Mouse (Mus musculus): ENCODE data around the gene Gm4869.
"Not testable (repeated sequence)": the region's sequence is repeated elsewhere in the genome, so short reads cannot be mapped to it uniquely, and the experiment has no call there.

Gm4869 gene

GRCm38 (mm10) chr5:140445345-140445744 is at the start of gene Gm4869:
TSS of gene Gm4869 (plus strand) at chr5:140445645.
- in situ Hi-C loops (cut with MboI; ENCODE audit: unreplicated experiment in 2 of 2), result no loop called here

DNA sequence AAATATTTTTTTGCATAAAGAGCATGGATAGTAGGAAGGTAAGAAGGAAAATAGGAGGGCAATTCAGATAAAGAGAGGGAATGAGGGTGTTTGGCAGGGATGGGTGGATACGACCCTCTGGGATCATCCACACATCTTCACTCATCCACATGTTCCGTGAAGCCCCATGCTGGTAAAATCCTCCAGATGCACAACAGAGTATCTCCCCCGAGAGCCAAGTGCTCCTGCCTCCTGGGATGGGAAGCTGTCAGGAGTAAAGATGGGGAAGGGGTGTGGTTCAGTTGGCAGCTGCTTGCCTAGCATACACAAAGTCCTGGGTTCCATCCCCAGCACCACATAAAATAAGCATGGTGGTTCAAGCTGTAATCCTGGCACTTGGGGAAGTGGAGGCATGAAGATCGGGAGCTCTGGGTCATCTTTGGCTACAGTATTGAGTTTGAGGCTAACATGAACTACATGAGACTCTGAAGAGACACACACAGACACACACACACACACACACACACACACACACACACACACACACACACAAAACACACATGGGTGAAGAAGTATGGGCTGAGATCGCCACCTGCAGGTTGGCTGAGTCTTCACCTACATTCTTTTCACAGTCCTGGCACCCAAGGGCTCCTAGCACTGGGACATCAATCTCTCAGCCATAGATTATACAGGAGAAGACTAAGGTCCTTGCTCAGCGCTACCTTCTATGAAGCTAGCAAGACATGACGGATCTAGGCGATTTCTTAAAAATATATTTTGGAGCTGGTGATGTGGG is 49.1 kb upstream of the Gm4869 start:
- in situ Hi-C loops (cut with MboI; ENCODE audit: unreplicated experiment in 2 of 2), result loop anchor here (5.0 to 10.0 kb wide), 6 partner anchors 59 to 562 kb away; no protein-coding TSS in a partner anchor

DNA sequence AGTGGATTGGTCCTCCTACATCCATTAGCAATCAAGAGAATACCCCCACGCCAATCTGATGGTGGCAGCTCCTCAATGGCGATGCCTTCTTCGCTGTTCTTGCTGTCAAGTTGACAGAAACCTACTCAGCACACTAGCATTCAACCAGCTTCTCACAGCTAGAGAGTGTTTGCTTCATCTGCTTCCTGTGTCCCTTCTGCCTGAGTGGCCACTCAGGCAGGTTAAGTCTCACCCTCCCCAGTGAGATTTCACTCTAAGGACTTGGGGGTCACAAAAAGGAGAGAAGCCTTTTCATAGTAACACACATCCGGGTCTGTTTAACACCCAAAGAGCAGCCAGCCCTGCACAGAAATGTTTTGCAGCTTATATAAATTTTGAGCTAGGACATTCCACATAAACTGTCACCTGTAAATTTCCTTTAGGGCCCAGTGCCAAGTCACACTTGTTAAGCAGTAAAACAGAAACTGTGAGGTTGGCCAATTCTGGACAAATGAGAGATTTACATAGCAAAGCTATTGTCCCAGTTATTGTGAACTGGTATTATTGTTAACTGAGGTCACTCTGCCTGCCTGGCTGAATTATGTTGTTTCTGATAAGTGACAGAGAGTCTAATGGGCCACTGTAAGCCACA is 42.7 kb upstream of the Gm4869 start:
- in situ Hi-C loops (cut with MboI; ENCODE audit: unreplicated experiment in 2 of 2), result no loop called here

- in situ Hi-C loops (cut with MboI; ENCODE audit: unreplicated experiment in 2 of 2), result no loop called here
Measured at GRCm38 (mm10) chr5:140405126-140405525, 40.3 kb upstream of the Gm4869 start.

DNA sequence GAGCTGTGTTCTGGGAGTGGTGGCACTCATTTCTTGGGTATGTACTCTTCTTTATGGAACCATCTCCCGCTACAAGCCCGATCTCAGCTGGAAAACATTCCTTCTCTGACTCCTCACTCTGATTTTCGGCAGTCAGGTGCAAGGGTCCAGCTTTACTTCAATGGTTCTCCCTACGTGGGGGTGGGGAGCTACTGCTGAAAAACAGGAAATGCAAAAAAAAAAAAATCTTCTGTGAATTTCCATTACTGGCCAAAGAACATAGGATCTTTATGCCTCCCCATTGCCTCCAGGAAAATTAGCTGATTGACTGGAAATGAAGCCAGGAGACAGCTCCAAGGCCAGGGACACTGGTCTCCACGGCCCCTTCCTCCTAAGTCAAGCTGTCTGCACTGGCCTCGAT is 38.8 kb upstream of the Gm4869 start:
- in situ Hi-C loops (cut with MboI; ENCODE audit: unreplicated experiment in 2 of 2), result no loop called here

DNA sequence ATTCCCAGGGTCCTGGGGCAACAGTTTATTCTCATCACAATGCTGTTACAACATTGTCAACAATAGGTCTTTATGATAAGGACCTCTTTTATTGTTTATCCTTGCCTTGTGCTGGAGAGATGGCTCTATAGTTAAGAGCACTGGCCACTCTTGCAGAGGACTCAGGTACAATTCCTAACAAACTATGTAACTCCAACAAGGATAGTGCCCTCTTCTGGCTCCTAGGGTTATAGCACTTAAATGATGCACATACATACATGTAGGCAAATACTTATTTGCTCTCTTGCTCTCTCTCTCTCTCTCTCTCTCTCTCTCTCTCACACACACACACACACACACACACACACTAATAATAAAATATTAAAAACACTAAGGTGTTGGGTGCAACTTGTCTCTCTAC is 36.6 kb upstream of the Gm4869 start:
- in situ Hi-C loops (cut with MboI; ENCODE audit: unreplicated experiment in 2 of 2), result no loop called here

DNA sequence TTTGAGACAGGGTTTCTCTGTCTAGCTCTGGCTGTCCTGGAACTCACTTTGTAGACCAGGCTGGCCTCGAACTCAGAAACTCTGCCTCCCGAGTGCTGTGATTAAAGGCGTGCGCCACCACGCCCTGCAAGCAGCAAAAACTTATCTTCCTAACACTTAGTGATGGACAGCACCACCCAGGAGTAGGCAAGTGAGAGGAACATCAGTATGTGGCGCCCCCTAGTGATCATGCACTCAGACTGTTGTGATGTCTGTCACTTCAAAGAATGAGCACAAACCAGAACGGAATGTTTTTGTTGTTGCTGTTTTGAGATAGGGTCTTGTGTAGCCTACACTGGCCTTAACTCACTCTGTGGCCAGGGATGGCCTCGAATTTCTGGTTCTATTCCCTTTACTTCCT is 34.1 kb upstream of the Gm4869 start:
- in situ Hi-C loops (cut with MboI; ENCODE audit: unreplicated experiment in 2 of 2), result loop anchor here in 1 of 2 experiments (5.0 kb wide), 1 partner anchor 126 kb away; no protein-coding TSS in a partner anchor

DNA sequence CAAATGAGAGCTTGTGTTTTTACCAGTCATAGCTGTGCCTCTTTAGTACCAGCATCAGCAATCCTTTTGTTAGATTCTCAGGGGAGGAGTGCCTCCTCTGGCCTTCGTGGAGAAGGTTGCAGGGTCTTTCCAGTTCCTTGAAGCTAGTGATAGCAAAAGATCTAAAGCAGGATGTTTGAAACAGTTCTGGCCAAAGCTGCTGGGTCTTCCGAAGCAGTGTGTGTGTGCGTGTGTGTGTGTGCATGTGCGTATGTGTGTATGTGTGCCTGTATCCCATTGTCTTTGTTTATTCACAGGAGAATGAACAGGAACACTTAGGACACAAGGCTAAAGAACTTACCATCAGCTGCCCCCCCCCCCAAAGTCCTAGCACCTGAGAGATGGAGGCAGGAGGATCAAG is 30.8 kb upstream of the Gm4869 start:
- in situ Hi-C loops (cut with MboI; ENCODE audit: unreplicated experiment in 2 of 2), result loop anchor here in 1 of 2 experiments (5.0 kb wide), 2 partner anchors 88 to 123 kb away; no protein-coding TSS in a partner anchor

DNA sequence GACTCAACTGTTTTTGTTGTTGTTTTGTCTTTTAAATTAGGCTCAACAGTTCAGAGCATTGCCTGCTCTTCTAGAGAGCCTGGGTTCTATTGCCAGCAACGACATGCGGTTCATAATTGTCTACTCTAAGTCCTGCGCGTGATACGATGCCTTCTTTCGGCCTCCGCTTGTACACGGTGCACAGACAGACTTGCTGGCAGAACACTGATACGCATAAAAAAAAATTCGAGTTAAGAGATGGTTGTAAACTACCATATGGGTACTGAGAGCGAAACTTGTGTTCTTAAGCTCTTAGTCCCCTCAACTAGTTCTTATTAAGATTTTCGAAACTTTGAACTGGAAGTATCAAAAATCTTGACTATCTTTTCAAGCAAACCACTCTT is 27.3 kb upstream of the Gm4869 start:
- in situ Hi-C loops (cut with MboI; ENCODE audit: unreplicated experiment in 2 of 2), result loop anchor here in 1 of 2 experiments (5.0 kb wide), 1 partner anchor 84 kb away; no protein-coding TSS in a partner anchor

GRCm38 (mm10) chr5:140418489-140419441 is 26.7 kb upstream of the Gm4869 start, which contains the start of gene Eif3b:
TSS of gene Eif3b (plus strand) at chr5:140419328.
- in situ Hi-C loops (cut with MboI; ENCODE audit: unreplicated experiment in 2 of 2), result loop anchor here in 1 of 2 experiments (5.0 kb wide), 1 partner anchor 84 kb away; no protein-coding TSS in a partner anchor

GRCm38 (mm10) chr5:140419442-140420080 is 25.9 kb upstream of the Gm4869 start:
- in situ Hi-C loops (cut with MboI; ENCODE audit: unreplicated experiment in 2 of 2), result loop anchor here in 1 of 2 experiments (5.0 to 10.0 kb wide), 2 partner anchors 83 to 195 kb away; no protein-coding TSS in a partner anchor

DNA sequence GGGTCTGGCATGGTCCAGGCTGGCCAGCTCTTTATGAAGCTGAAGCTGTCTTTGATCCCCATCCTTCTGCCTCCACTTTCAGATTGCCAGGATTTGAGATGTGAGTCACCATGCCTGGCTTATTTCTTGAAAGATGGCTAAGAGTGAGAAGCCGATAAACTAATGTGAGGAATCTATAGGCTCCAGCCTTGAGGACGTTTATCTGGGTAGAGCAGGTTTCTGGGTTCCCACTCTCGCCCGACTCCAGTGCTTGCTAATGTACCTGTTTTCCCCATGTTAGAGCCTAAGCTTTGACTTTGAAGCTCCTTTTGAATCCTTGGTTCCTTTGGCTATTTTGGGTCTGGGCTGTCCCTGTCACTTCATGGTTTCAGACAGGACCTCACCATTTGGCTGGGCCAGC is 24.8 kb upstream of the Gm4869 start:
- in situ Hi-C loops (cut with MboI; ENCODE audit: unreplicated experiment in 2 of 2), result loop anchor here in 1 of 2 experiments (10.0 kb wide), 1 partner anchor 194 kb away; no protein-coding TSS in a partner anchor

GRCm38 (mm10) chr5:140425016-140425783 is 20.2 kb upstream of the Gm4869 start:
- in situ Hi-C loops (cut with MboI; ENCODE audit: unreplicated experiment in 2 of 2), result loop anchor here (5.0 to 10.0 kb wide), 2 partner anchors 102 to 190 kb away; no protein-coding TSS in a partner anchor

GRCm38 (mm10) chr5:140439117-140439516 is 6.3 kb upstream of the Gm4869 start:
- in situ Hi-C loops (cut with MboI; ENCODE audit: unreplicated experiment in 2 of 2), result not testable (repeated sequence)

GRCm38 (mm10) chr5:140441406-140441805 is 4.0 kb upstream of the Gm4869 start:
- in situ Hi-C loops (cut with MboI; ENCODE audit: unreplicated experiment in 2 of 2), result no loop called here

GRCm38 (mm10) chr5:140444012-140444411 is 1.4 kb upstream of the Gm4869 start:
- in situ Hi-C loops (cut with MboI; ENCODE audit: unreplicated experiment in 2 of 2), result no loop called here

- in situ Hi-C loops (cut with MboI; ENCODE audit: unreplicated experiment in 2 of 2), result no loop called here
Measured at GRCm38 (mm10) chr5:140446054-140446453, 609 bp downstream of the Gm4869 start.

DNA sequence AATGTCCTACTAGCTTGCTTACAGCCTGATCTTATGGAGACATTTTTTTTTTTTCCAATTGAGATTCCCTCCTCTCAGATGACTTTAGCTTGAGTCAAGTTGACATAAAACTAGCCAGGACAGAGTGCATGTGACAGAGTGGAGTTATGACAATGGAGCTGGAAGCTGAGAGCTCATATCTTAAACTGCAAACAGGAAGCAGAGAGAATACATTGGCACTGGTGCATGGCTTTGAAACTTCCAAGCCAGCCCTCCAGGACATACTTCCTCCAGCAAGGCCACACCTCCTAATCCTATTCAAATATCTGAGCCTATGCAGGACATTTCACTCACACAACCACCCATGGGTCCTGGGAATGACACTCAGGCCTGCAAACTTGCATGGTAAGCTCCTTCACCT is 9.0 kb downstream of the Gm4869 start:
- in situ Hi-C loops (cut with MboI; ENCODE audit: unreplicated experiment in 2 of 2), result loop anchor here in 1 of 2 experiments (25.0 kb wide), 1 partner anchor 1858 kb away; no protein-coding TSS in a partner anchor

DNA sequence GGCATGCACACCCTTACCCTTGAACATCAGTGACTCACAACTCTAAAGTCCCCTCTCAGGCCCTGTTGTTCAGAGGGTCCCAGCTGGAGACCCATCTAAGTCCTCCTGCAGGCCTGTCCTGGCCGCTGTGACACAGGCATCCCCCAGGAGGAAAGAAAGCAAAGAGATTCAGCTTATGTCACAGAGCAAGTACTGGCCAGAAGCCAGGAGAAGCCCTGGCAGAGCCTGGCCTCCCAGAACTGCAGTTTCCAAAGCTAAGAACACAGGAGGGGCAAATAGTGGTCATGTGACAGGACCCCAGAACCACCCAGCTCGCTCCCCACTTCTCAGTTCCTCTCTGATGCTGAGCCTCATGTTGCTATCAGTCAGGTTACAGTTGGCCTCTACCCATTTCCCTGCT is 10.0 kb downstream of the Gm4869 start:
- in situ Hi-C loops (cut with MboI; ENCODE audit: unreplicated experiment in 2 of 2), result loop anchor here in 1 of 2 experiments (25.0 kb wide), 1 partner anchor 1857 kb away; no protein-coding TSS in a partner anchor

Measured in v-Abl transformed pro-B cells (cell line).